Mouse (Mus musculus) liver, adult 2 months (tissue): Measurements from ENCODE around the gene Txnip.

Source experiments
- CTCF ChIP-seq: fragments of 200-500 bp; IDR thresholded peaks from 2 replicates; pipeline ENCODE4 v1.5.1; 2011; ENCODE audit warnings: low read depth, low read length, control low read depth
- POLR2A ChIP-seq: fragments of 200-500 bp; IDR thresholded peaks from 2 replicates; pipeline ENCODE4 v1.6.1; 2011; ENCODE audit warnings: low read length, control low read depth; ENCODE audit not compliant: insufficient read depth; ENCODE audit errors: extremely low read depth

- no peak for TF ChIP-seq CTCF
- TF ChIP-seq POLR2A: 0 out of 2 replicates have a peak, but pooled peaks have one; percentile 41
These were observed 9.1 kb downstream of the Txnip start for GRCm38 (mm10) chr3:96566661-96567450.
